Mouse (Mus musculus): ENCODE measurements at regions not wholly inside any gene's neighbourhood (a gene's known extent, or its start where the extent isn't known, plus 50 kb on each side); places are given as distances from the start of the nearest gene placed in this dataset.
A peak's percentile ranks its signal among the peaks of the same experiment; 100 is the strongest.

DNA sequence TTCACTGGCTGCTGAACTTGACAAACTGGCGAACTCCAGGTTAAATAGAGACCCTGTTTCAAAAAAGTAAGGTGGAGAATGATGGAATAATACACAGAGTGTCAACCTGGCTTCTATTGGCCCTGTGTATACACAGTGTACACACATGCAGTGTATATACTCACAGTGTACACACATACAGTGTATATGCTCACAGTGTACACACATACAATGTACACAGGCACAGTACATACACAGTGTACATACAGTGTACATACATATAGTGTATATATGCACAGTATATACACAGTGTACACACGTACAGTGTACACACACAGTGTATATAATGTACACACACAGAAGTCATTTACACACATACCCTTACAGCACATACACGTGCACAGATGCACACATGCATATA lies 52.4 kb upstream of the Aldh1b1 start:
- DNase-seq (ENCODE audit: low spot score in 2 of 2), result no peak

DNA sequence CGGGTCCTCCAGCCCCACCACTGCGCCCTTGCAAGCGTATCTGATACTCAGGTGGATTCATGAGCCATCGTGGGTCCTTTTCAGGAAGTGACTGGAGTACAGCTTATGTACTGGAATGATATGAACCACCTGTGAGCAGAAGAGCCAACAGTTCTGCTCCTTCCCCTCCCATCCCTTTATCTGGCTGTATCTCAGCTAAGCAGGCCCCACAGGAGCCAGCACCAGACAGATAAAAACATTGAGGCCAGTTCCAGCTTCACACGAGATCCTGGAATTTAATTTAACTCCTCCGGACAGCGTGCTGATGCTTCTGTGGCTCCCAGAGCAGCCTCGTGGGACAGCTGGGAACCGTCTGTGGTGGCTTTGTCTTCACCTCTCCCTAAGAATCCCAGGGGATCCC lies 53.1 kb upstream of the Aldh1b1 start:
- DNase-seq (ENCODE audit: low spot score in 2 of 2), result no peak

DNA sequence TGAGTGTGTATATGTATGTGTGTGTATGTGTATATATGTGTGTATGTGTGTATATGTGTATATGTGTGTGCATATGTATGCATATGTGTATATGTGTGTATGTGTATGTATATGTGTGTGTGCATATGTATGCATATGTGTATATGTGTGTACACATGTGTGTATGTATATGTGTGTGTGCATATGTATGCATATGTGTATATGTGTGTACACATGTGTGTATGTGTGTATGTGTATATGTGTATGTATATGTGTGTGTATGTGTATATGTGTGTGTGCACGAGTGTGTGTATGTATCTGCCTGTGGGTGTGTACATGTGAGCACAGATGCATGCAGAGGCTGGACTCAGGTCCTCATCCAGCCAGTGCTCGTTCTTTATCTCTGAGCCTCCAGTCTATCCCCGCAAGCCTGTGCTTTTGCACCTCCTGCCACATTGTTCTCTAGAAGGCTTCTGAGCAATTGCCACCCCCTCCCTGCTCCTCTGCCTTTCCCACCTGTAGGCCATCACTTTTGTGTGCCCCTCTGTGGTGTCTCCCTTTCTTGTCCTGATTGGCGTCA lies 53.9 kb upstream of the Aldh1b1 start:
- DNase-seq (ENCODE audit: low spot score in 2 of 2), result no peak

DNA sequence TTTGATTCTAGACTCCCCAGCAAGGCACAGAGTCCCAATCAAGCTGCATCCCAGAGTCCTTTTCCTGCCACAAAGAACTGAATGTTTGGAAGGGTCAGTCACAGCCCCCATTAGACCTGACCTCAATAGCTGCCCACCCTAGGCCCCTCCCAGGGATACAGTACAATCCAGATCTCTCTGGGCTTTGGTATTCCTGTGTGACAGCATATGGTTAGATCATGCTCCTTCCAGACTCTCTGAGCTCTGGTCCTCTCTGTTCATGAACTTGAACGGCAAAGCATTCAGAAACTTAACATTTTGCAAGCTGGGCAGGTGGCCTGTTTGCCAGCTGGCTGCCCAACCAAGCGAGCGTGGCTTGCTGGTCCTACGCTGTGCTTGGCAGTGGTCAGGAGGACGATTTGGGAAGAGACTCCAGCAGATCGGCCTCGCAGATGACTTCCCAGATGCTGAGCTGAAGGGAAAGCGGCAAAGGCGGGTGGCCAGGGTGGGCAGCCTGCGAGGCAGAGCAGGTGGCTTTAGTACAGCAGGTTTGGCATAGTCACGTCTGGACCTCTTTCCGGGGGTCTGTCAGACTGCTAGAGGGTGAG lies 58.0 kb upstream of the Aldh1b1 start:
- DNase-seq (ENCODE audit: low spot score in 2 of 2), result no peak

DNA sequence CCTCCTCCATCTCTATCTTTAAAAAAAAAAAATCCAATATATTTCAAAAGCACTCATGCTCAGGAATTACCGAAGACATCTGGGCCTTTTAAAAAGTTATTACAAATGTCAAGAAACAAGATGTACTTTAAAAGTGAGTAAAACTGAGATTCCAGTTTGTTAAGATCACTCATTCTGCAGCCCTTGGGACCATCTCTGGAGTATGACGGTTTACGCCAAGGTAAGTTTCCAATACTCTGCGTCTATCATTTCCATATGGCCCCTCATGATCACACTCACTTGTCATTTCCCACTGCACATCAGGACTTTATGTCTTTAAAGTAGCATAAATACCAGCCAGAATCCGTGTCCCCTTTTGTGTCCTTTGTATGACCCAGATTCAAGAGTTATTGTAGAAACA lies 58.5 kb upstream of the Aldh1b1 start:
- DNase-seq (ENCODE audit: low spot score in 2 of 2), result no peak

DNA sequence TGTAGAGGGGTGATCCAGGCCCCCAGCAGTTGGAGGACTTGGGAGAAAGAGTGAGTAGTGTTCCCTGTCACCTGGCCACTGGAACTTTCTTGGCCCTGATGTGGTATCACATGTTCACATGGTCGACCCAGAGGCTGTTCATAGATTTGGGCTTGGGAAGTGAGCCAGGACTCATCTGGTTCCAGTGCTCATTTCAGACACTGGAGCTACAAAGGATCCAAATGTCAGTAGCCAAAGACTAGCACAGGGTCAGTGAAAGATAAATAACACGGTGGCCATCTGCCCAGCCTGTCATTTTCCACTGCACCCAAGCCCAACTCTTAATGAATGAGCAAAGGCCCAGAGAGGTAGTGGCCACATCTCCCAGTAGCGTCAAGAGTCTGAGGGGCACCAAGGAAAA lies 59.1 kb upstream of the Aldh1b1 start:
- DNase-seq (ENCODE audit: low spot score in 2 of 2), result no peak

DNA sequence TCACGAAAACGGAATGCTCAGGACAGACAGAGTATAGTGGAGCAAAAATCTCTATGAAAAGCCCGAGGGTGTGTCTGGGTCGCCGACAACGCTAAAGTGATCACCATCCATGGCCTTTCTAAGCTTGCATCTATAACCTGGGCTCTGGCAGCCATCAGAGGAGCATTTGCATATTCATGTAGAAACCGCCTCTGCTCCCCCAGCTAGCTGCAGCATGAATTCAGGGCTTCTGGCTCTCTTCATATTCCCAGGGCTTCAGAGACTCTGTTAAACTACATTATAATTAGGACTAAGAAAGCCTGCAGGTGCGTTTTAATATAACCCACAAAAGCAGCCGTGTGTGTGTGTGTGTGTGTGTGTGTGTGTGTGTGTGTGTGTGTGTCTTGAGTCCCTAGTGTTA lies 59.7 kb upstream of the Aldh1b1 start:
- DNase-seq (ENCODE audit: low spot score in 2 of 2), result no peak

DNA sequence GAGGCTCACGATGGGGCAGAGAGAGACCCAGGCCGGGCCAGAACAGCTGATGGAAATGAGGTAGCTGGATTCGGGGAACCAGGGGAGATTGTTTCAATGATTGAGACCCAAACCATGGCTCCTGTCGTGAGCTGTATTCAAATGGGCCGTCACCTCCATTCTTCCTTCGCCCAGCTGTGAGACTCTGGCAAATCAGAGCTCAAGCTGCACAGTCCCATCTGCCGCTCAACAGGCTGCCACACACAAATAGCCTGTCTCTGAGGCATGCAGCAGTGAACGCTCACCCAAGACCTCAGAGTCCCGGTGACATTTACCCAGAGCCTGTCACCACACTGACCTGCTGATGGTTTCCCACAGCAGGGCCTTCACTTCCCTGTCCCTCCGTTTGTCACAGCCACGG lies 60.1 kb upstream of the Aldh1b1 start:
- no peak for DNase-seq (ENCODE audit: low spot score in 2 of 2)

DNA sequence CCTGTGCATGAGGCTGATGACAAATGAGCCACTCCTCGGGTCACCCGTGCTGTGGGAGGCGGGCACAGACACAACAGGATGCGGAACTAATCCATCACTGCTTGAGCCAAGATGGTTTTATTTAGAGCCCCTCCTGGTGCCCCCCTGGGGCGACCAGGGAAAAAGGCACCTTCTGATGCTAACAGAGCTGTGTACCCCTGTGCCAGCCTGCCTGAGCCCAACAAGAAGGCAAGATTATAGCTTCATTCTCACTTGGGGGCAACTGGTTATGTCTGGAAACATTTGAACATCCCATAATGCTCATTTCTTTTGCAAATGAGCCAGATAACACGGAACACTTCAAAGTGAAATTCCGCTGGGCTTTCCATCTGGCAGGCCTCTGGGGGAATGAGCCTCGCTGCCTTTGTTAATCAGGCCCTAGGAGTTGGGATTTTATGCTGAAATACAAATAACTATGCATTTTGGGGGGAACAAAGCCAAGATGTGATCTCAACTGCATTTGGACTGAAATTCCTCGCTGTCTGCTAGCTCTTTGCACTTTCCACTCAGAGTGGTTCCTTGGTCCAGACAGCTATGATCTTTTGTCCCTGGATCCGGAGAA lies 62.5 kb upstream of the Aldh1b1 start:
- no peak for DNase-seq (ENCODE audit: low spot score in 2 of 2)

DNA sequence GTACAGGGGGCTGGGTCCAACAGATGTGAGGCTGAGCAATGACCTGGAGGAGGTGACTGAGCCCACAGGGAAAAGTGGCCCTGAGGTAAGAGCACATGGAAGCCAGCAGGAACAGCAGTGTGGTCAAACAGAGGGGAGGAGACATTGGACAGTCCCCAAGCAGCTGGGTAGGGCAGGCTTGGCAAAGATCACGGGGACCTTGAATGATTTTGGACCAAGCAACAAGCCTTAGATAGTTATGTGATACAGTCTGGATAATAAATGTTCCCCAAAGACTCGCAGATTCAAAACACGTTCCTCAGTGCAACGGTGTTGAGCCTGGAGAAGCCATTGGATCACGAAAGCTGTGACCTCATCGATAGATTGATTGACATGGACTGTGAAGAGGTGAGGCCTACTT lies 64.8 kb upstream of the Aldh1b1 start:
- DNase-seq (ENCODE audit: low spot score in 2 of 2), result no peak

DNA sequence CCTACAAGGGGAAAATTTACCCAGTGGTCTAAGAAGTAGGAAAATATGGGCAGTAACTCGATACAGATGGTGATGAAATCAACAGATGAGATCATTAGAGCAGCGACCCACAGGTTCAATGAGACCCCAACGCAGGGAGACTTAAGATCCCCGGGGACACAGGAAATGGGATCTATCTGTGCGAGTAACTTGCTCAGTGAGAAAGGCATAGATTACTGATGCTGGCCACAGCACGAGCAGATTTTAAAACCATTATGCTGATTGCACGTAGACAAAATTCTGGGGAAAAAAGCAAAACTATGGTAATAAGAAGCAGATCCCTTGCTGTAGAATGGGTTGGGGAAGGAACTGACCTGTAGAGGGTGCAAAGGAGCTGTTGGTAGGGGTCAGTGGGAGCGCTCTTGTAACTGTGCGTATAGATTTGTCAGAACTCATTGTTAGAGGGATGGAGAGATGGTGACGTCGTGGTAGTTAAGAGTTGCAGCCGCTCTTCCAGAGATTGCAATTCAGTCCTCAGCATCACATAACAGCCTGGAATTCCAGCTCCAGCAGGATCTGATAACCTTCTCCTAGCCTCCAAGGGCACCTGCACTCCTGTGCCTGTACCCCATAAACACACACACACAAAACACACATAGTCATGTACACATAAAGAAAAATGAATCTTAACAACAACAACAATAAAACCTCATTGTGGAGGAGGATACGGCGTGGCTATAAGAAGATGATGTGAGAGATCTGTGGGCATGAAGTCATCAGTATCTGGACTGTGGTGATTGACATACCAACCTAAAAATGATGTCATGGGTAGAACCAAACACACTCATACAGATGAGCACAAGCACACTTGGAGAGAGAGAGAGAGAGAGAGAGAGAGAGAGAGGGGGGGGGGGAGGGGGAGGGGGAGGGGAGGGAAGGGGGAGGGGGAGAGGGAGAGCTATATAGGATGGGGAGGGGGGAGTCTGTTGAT lies 67.7 kb upstream of the Aldh1b1 start:
- DNase-seq (ENCODE audit: low spot score in 2 of 2), result no peak

DNA sequence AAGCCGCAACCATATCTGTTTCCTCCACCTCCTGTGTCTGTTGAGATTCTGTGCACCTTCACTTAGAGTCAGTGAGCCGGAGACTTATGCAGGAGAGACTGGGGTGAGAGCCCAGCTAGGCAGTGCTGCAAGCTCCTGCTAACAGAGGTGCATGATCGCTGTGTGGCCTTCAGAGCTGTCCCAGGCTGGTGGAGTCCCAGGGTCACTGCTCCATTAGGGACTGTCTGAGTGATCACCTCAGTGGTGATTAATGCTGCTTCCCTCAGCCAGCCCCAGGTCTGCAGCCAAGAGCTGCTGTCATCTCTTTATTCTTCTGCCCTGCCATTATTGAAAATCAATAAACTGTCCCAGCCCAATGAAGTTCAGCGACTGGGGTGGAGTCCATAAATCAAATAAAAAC lies 69.0 kb upstream of the Aldh1b1 start:
- DNase-seq (ENCODE audit: low spot score in 2 of 2), result no peak

DNA sequence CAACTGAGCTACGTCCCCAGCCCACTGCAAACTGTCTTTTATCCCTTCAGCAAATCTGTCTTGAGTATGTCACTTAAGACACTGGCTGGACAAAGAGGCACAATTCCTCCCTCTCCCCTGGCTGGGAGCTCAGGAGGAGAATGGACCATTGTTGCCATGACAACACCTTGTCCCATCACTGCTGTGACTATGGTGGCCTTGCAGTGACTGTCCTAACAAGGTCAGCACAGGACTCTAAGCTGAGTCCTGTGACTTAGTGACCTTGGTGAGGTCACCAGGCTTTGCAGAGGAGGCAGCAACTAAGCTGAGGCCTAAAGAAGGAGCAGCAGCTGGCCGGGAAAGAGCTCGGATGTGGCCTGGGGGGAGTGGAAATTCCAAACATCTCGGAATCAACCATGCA lies 70.0 kb upstream of the Aldh1b1 start:
- no peak for DNase-seq (ENCODE audit: low spot score in 2 of 2)

DNA sequence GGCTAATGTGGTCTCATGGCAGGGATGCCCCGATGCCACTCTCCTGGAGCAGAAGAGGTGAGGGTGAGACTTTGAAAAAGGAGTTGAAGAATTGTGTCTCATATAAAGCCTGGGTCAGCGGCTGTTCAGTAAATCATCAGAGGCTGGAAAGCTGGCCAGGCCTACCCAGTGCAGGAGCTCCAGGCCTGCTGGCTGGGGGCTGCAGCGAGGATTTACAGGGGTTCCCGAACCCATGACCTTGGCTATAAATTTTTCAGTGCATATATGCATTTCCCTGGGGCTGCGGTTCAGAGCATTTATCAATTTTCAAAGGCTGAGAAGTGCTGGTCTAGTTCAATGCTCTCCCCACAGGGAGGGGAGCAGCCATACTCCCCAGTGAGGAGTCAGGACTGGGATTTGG lies 70.9 kb upstream of the Aldh1b1 start:
- DNase-seq (ENCODE audit: low spot score in 2 of 2), result no peak

DNA sequence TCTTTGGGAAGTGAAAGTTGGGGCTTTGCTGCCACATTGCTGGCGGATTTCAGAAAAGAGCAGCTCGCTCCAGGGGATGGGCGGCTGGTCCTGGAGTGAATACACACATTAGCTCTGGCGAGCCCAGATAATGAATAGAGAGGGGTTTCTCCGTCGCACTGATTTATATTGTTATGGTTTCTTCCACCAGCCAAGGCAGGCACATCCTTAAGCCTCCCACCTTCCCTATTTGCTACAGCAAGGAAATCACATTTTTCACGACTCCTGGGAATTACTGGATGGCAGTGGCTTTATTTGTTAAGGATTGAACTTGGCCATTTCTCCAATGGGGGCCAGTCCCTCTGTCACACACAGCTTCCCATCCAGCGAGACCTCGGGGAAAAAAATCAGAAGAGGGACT lies 71.3 kb upstream of the Aldh1b1 start:
- DNase-seq (ENCODE audit: low spot score in 2 of 2), result no peak

DNA sequence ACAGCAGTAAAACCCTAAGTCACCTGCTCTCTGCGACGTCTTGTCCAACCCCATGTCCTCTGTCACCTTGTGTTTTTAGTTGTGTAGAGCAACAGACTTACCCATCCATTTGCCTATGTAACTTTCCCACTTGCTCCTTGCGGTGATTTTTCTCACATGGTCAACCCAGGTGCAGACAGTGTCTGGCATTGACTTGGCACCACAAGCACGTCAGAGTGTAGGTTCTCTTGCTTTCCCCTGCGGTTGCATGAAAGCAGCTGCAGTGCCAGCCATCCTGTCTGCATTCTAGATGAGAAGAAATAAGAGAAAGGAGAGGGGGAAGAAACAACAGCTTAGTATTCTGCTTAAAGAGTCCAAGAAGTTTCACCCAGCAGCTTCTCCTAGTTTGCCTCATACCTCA lies 72.0 kb upstream of the Aldh1b1 start:
- no peak for DNase-seq (ENCODE audit: low spot score in 2 of 2)

DNA sequence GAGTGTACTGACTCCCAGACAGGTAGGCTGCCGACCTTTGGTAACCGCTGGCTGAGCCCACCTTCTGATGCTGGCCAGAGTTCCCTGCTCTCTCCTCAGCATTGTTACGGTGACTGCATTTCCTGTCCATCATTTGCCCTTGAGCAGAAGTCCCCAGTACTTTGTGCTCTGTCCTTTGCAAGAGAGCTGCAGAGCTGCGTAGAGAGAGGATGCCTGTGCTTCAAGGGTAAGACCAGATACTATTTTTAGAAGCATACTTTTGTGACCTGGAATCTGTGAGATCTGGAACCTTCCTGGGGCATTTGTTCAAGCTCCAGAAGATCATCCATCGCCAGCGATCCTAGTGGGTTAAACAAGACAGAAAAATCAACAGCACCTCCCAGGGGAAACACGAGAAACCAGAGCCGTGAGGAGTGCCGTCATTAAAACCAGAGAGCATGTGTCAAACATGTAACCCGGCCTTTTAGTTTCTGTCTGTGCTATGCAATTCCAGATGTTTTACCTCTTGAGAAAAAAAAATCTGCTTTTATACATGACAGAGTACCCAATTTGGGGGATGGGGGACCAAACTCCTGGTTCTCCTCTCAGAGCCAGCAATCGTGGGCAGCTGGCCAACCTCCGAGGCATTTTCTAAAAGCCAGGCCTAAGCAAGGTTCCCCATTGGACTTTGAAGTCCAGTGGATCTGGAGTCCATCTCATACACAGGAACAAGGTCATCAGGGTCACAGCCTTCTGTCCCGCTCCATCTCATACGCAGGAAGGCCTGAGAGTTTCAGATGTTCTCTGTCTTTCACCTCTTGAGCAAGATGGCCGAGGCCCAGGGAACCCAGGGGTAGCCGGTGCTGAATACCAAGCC lies 73.5 kb upstream of the Aldh1b1 start:
- no peak for DNase-seq (ENCODE audit: low spot score in 2 of 2)

DNA sequence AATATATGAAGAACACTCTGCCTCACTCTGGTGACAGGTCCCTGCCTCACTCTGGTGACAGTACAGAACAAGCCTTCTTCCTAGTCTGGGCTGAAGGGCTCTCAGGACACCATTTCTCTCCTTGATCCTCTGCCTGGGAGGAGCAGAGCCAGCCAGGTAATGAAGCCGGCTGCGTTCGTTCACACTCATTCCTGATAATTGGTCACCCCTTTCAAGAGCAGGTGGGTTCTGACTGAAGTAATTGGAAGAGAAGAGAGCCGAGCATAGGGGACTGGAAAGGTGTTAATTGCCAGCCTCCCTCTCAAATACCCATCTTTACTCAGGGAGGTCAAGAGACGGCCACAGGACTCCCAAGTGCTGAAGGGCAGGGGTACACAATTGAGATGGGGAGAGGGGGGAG lies 78.5 kb upstream of the Aldh1b1 start:
- DNase-seq (ENCODE audit: low spot score in 2 of 2), result no peak

DNA sequence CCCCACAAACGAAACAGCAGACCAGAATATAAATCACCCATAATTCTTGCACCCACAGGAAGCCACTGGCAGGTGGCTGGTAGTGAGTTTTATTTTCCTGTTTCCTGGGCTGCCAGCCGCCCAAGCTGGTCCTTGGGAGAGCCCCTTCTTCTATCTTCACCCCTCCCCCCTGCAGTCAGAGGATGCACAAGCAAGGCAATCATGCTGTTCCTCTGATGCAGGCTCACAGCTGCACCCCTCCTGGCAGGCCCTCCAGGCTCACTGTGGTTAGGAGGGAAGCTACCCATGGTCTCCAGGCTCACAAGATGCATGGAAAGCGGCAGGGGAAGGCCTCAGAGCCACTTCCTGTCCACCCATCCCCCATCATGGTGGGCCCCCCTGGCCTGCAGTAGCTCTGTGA lies 79.3 kb upstream of the Aldh1b1 start:
- no peak for DNase-seq (ENCODE audit: low spot score in 2 of 2)

DNA sequence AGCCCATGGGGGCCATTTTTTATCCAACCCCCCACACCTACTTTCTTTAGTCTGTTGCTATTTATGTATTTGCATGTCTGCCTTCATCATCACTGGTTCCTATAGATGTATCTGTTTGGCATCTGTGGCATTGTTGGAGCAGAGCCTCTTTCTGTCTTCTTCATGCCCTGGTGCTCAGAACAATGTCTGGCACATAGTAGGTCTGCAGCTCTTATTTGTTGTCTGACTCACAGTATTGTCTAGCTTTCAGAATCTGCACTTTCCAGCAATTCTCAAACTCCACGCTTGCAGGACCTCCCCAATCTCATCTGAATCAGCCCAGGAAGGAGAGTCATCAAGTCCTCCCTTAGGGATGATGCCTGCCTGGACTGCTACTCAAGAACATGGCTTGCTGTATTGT lies 82.9 kb upstream of the Aldh1b1 start:
- no peak for DNase-seq (ENCODE audit: low spot score in 2 of 2)

DNA sequence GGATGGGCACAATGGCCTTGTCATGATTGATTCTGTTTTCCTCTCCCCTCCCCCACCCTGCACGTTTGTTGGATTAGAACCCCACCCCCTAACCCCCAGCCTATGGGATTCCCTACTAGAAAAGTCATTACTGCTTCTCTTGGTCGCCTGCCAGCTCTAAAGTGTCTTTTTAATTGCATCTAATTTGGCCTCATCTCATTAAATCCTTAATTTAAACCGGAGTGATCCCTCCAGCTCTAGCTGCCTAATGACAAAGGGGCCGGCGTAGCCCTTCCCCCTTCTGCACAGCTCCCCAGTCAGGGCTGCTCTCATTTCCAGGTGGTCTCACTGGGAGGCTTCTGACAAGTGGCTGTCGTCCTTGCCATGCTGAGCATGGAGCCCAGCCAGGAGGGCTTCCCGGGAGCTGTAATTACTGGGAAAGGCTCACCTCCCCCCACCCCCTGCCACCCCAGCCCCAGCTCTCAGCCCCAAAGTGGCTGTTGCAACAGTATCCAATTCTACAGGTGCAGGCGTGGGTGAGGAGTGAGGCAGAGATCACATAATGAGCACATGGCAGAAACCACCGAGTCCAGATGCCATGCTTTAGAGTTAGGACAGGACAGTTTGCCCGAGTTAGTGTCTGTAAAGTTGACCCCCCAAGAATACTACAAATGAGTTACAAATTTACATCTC lies 84.8 kb upstream of the Aldh1b1 start:
- peak in 1 of 2 experiments; percentile 12 for DNase-seq (ENCODE audit: low spot score in 2 of 2)
